Mouse (Mus musculus) megakaryocyte progenitor cell, adult 5-6 weeks (primary cell): Measurements from ENCODE around the gene Prkcb. TPM values are rescaled to one million over a fixed set of nuclear protein-coding genes. Genes with fewer than 3 reads are reported as not detected.

Experiments
- ATAC-seq: replicated peaks from 2 replicates; pipeline ENCODE4 v1.8.0; 2016; ENCODE audit warnings: mild to moderate bottlenecking, moderate TSS enrichment, inconsistent platforms; ENCODE audit not compliant: poor library complexity
- total RNA-seq, 2 experiments: library from RNA; stranded (forward) in 1 of 2; stranded (reverse) in 1 of 2; fragments of 157-497, 149-512 nt in 1 of 2; fragments of 200-1000 nt in 1 of 2; gene quantifications; 2 replicates each; pipeline versions ENCODE4 v1.2.3 to v1.2.4; 2015 to 2017

Gene Prkcb
- total RNA-seq, 2 experiments from 2014 or later = 32.6 to 34.1 TPM

DNA sequence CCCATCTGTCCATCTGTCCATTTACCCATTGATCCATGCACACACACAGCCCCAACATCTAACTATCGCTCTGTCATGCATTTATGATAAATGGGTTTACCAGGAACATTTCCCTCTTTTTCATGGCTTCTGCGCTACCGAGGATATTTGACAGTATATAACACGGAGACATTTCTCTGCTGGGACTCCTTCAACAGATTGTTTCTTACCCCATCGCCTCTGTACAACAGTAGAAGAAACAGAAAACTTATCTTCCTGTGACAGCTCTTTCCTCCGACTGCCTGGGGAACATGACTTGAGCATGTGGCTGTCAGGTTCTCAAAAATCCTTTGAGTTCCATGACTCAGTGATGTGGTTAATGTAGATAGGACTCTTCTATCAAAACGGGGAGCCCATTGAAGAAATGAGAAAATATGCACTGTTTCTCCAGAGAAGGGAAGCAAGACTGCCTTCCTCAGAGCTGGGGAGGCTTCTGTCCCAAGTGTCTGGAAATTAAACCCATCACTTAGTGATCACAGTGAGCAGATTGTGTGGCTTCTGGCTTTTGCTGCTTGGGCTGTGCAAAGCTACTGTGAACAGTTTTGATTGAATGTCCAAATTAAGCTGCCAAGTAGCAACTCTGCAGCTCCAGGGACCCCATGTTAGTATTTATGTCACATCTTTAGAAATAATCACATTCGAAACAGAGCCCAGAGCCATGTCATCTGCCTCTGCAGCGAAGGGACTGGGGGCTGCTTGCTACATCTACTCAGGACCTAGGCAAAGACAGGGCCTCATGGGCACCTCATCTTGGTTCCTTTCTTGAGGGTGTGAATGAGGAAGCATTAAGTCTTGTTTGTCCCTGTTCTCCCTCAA is 211.4 kb downstream of the Prkcb start:
- no peak for ATAC-seq

DNA sequence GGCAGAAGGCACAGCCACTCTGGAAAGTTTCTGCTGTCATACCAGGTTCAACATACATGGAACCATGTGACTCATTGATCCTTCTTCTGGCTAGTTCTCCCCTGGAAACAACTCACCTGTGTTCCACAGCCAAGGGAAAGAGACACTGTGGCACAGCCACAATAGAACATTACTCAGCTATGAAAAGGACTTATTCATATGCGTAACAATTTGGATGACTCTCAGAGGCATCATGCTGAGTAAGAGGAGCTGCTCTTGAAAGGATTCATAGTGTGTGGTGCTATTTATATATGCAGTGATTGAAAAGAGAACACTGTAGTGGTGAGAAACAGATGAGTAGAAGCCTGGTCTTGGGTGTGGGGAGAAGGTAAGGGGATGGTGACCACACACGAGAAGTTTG is 217.9 kb downstream of the Prkcb start:
- no peak for ATAC-seq

DNA sequence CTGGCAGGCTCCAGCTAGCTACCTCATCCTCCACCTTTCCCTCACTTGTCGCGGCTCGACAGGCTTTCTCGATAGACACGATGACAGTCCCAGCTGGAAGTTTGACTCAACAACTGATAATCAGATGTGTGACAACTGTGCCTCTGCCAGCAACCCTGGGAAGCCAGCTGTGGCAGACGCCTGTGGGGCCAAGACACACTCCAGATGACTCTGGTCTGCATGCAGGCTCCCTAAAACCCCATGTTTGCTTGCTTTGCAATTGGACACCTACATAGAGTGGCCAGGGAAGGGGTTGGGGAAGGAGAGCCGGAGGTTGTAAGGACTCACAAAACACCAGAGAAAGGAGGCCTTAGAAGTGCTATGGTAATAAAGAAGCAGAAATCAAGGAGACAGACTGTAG is 221.4 kb downstream of the Prkcb start:
- no peak for ATAC-seq

DNA sequence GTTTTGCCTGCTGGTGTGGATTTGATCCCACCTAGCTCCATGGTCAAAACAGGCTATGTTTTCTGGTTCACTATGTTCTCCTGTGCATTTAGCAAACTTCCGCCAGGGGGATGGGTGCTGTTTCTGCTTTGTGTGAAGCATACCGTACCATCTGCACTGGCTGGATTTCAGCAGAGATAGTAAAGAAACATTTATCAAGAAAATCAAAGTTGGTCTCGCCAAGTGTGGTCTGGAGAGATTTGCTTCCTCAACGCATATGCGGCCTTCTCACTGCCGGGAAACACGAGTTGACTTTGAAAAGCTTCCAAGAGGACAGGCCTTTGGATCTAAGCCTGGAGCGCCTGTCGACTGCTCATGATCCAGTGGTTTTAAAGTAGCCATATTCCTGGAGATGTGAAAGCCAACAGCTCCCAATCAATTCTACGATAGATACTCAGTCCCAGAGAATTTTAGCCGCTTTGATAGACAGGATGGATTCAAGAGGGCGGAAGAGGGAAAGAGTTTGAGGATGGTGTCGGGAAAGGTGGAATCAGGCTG is 223.9 kb downstream of the Prkcb start:
- no peak for ATAC-seq

DNA sequence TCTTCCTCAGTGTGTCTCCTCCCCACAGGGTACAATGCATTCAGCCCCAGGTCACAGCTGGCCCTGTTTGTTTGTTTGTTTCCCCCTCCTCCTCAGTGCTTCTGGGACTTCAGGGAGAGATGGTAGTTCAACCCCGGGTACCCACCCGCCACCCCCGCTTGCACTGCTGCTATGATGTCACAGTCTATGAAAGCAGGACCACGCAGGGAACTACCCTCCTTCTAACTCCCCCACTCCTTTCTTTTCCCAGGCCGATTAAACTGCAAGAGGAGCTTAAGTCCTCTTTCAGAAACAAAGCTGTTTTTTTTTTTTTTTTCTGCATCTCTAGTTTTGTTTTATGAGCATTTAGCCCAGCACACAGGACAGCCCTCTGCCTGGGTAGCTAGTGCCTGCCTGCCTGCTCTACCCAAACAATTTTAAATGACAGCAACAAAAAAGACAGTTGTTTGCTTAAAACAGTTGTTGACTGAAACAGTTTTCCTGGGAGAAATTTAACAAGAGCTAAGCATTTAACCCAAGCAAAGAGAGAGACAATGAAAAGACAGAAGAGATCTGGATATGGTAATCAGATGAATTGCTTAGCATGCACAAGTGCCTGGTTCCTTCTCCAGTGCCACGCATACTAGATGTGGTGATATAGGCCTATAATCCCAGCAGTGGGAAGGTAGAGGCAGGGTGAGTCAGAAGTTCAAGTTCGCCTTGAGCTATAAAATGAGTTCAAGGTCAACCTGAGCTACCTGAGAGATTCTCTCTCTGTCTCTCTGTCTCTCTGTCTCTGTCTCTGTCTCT is 232.5 kb downstream of the Prkcb start:
- ATAC-seq = no peak

DNA sequence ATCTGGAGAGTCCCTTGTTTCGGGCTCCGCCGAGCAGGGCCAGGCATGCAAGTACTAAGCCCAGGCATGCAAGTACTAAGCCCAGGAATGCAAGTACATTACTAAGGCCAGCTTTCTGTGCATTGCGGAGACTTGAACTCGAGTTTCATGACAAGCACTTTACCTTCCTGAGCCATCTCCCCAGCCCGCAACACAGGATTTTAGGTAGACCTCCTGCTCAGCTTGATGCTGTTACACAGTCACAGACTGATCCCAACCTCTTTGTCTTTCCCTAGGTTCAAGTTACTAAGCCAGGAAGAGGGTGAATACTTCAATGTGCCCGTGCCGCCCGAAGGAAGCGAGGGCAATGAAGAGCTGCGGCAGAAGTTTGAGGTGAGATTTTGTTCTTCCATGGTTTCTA is 239.7 kb downstream of the Prkcb start:
- no peak for ATAC-seq

DNA sequence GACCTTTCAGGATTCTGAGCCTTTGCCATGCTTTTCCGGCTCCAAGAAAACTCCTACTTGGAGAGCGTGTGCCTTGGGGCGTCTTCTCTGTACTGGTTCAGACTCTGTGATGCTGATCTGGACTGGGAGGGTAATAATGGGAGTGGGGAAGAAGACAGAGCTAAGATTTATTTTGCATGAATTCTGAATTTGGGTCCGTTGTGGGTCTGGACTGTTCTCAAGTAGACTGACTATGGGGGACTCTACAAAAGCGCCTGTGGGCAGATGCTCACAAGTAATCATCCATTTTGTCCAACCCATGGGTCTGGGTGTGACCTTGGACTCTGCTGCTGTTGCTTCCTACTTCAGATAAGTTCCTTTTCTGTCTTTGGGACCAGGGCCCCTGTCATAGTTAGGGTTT is 240.1 kb downstream of the Prkcb start:
- no peak for ATAC-seq

DNA sequence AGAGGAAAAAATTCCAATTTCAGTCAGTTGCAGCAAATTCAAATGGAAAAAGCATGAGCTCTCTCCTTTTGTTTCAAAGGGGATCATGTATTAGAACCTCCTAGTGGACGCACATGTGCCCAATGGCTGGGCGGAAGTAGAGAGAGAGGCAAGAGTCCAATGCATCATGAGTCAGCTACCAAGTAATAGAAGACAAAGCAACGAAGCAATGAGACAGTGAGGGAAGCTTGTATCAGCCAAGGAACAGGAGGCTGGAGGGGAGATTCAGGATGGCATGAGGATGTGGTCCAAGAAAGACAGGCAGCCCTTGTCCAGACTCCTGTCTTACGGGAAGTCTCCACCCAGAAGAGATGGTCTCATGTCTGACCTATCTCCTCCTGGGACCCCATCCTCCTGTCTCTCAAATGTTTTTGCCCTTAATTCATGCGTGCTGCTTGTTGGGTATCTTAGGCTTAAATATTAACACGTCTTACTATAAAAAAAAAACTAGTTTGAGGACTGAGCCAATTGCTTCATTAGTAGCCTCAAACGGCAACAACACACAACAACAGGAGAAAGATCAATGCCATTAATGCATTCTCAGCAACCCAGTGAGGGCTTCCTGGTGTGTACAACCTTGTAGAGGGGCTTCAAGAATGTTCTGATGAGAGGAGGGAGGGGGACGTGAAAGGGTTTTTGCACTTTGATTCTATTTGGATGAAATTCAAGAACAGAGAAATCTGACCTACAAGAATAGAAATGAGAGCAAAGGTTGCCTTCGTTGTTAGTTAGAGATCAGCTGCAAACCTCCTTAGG is 245.2 kb downstream of the Prkcb start:
- no peak for ATAC-seq

DNA sequence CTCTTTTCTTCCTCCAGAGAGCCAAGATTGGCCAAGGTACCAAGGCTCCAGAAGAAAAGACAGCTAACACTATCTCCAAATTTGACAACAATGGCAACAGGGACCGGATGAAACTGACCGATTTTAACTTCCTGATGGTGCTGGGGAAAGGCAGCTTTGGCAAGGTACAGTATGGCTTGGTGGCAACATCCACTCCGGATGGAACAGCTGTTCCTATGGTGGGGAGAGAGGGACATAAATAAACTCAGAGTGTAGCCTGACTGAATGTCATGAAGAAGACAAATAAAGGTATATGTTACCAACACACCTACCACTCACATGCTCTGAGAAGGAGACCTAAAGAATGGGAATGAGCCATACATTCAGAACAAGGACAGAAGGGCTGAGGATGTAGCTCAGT is 256.1 kb downstream of the Prkcb start:
- no peak for ATAC-seq

DNA sequence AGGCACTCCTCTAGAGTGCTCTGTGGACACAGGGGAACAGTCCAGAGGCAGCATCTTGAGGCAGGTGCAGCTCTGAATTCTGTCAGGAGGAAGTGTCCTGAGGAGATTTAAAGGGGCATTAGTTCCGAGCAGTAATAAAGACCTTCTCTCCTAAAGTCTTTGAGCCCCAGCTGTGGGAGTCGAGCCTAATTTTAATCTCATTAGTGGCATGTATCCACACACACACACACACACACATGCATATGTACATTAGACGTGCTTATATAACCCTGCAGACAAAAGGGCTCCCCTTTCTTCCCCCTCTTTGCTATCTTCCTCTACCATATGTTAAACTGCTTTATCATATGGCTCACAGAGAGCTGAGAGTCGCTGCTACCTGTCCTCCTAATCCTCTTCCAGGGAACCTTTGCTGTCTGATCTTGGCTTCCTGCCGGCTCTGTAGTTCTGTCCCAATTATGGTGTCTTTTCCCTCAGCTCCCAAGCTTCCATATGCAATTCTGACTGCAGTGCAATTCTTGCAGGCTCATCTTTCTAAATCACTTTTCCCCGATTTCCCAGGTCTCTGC is 268.1 kb downstream of the Prkcb start:
- no peak for ATAC-seq

DNA sequence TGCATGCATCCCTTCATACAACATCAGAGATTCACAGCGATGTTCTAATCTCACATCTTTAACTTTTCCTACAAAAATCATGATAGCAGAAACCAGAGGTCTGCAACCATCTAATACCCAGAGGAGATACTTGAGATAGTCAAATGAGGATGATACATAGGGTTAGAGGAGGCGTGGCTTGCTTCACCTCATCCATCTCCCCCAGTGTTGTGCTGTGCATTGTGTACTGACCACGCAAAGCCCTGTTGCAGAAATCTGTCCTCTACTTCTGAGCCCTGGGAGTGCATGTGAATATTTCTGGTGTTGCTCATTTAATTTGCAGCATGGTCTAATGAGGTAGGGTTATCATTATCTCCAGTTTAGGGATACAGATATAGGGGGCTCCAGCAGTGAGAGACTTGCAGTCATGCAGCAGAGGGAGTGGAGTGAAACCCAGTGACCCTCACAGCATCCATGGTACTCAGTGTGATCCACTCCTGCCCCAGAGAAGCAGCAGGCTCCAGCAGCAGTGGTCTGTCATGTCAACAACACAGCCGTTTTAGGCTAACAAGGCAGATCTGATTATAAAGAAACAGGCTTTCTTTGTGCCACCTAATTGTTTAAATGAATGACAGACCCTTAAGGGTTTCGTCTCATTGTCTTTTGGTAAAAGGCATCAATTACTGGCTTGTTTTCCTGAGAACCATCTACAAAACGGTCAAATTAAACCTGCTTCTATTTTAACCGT is 269.7 kb downstream of the Prkcb start:
- no peak for ATAC-seq

DNA sequence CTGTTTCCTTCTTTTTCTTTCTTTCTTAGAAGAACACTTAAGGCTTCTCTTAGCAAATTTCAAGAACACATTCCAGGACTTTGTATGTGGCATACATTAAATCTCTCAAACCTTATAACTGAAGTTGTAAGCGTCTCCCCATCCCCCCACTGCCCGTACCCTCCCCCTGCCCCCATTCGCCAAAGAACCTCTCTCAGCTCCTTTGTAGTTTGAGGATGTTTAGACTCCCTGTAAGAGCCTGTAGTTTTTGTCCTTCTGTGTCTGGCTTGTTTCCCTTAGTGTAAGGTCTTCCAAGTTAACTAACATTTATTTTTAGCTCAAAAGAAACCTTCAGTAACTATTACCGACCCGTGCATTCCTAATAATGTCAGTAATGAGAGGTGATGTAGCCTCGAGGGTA is 270.4 kb downstream of the Prkcb start:
- no peak for ATAC-seq

DNA sequence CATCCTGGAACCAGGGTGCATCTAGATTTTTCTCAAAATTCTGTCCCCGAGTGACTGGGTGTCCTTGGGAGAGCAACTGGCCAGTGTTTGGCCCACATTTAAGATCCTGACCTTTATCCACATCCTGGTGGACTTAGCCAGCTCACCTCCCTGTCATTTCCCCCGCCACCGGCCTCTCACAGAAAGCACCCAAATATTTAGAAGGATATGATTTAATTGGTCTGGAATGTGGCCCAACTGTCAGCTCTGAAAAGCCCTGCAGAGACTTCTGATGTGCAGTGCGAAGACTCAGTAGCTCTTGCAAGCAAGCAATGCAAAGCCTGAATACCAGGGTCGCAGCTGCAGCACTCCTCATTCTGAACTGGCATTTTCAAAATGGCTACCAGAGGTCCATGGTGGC is 274.0 kb downstream of the Prkcb start:
- no peak for ATAC-seq

DNA sequence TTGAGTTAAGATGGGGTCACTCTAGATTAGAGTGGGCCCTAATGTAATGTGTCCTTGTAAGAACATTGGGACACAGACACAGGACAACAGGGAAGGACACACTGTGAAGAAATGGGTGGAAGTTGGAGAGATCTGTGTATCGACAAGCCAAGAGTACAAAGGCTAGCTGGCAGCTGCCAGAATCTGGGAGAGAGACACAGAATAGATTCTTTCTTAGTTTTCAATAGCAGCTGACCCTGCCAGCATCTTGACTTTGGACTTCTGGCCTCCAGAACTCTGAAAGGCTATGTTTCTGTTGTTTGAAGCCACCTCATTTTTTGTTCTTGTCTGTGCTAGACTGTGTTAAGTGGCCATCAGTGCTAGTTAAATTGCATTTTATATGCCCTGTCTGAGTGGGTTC is 276.8 kb downstream of the Prkcb start:
- ATAC-seq = no peak

DNA sequence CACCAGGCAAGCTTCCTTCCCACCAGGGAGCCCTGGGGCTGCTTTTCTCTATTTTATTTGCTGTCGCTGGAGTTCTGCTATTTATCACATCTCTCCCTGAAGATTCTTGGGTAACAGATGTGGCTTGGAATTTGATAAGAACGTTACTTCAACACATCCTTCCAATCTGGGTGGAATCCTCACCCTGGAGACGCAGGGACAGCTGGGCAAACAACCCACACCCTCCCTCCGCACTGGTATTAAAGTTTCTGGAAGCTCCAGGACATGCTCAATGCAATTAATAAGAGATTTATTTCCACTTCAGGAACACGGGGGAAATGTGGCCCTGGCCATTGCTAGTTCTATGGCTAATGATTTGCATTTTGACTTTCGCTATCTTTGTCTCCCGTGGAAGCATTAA is 277.5 kb downstream of the Prkcb start:
- ATAC-seq = no peak

DNA sequence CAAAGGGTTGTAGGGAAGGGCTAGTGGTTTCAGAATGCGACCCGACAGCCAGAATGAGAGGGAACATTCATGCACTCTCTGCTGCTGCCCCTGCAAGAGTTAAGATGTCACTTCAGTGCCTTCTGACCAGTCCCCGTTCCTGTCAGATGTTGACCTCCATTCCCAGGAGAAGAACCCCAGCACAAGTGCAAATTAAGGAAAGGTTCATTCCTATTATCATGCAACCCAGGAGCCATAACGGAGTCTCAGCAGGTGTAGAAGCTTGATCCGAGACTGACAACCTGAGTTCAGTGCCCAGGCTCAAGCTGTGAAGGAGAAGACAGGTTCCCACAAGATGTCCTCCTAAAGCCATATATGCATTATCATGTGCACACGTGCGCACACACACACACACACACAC is 280.2 kb downstream of the Prkcb start:
- ATAC-seq = no peak

DNA sequence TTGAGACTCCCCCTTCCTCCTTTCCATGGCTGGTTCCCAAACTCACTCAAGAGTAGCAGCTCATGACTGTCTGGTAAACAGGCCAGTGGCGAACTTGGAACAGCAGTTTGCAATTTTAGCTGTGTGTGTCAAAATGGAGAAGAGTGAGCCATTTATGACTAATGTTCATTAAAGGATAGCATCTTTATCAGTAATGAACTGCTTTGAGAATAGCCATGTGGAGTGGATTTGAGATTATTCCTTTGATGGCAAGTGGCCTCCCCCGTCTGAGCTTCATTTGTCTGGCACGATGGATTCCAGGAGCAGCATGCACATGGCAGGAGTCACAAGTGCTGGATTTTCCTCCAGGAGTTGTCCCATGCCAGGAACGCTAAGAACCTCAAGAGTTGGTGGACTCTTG is 281.9 kb downstream of the Prkcb start:
- no peak for ATAC-seq

DNA sequence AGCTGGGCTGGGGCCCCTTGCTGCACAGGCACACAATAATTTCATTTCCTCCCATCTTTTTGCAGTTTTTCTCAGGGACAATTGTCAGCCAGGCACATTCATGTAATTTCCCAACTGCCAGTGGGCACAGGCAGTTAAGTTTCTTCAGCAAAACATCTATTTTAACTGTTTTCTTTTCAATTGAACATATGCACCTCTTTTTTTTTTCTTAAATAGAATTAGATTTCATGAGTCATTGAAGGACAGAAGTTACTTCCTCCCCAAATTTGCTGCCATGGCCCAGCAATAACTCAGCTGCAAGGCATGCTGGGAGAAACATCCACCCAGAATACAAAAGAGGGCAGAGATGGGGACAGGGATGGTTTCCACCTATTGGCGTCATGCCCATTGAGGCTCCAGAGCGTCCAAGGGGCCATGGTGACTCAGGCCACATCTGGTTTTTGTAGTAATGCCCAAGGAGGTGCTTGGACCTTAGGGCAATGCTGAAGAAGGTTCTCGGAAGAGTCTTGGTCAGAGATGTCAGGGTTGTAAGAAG is 284.6 kb downstream of the Prkcb start:
- no peak for ATAC-seq

DNA sequence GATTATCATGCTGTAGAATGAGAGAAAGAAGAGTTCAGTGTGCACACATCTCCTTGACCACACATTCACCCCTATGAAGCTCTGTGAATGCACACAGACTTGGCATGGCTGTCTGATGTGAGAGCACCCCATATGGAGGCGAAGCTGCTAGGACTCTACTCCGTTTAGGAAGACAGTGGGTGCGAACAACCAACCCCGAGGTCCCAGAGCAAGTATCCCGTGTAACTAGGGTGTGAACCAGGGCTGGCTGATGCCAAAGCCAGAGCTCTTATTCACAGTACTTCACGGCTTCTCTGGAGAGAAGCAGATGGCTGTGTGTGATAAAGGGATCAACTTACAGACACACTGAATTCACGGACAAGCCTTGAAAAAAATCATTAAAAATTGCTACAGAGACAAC is 285.9 kb downstream of the Prkcb start:
- ATAC-seq = no peak

DNA sequence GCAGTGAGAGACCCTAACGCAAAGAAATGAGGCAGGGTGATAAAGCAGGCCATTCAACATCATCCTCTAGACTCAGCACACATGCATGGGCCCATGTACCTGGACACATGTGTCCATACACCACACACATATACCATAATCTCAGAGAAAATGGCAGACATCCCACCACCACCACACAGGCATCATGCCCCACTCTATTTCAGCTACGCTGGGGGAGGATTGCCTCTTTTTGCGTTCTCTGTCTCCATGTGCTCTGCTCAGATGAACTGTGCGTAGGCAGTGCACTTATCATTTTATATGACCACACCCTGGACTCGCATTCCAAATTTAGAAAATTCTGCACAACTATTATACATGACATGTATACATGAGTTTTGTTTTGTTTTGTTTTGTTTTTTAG is 286.5 kb downstream of the Prkcb start:
- ATAC-seq = no peak
